Mouse (Mus musculus): ENCODE data around the gene Kprp. TPM values are rescaled to one million over a fixed set of nuclear protein-coding genes. Genes with fewer than 3 reads are reported as not detected.

Kprp gene
- polyA plus RNA-seq, 1 experiment from 2014 or later = not detected

DNA sequence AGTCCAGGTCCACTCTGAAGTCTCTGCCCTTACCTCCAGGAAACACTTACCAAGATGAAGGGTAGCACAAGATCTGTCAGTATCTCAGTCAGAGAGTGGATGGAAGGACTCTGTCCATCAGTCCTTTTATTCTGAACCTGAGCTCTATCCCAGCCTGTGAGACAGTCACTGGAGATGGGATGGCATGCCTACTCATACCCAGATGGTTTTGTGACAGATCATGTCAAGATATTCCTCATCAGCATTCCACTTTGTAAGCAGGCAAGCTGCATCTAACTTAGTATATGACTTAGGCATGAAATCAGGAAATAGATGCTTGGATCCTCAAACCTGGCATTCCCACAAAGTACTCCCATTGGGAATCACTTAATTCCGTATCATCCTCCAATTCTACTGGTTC is 48.2 kb downstream of the Kprp start, which contains the start of gene Lce1i:
Gene Lce1i, minus strand, starts transcription at position 101 of the 400 bp plus-strand sequence.
- Histone ChIP-seq H3K4me1 (ENCODE audit: control insufficient read depth, insufficient read depth, low read length) (no peaks in the 10 kb centered on the region), H3K36me3 (ENCODE audit: control insufficient read depth, insufficient read depth, low read length) (no peaks in the 10 kb centered on the region), H3K27ac (ENCODE audit: low read length) (no peak within 1 kb of the TSS), H3K27me3 (ENCODE audit: control insufficient read depth, insufficient read depth, low read depth, low read length) (no peaks in the 10 kb centered on the region), H3K4me3 (ENCODE audit: low read depth, low read length) (no peak within 1 kb of the TSS), H3K4me2 (ENCODE audit: low read length) (no peak within 1 kb of the TSS), H3K9ac (ENCODE audit: low read depth, low read length) (no peak within 1 kb of the TSS), H3K9me3 (replicated peaks; ENCODE audit: control insufficient read depth, low read length, poor library complexity, severe bottlenecking) (no peaks in the 10 kb centered on the region)
- no peak for ATAC-seq
- 83% methylated on average over 1 of the region's 1 CpGs for WGBS

Other genes with a start within 250 kb of the Kprp start
- not detected in 2 replicates for gene Smcp, start 238.2 kb downstream of the Kprp start, polyA plus RNA-seq (2015; fragmentation: Nextera tagmentation; extraction: Ambion mirVana)
- gene 2210017I01Rik, start 219.8 kb downstream of the Kprp start, polyA plus RNA-seq (2015; fragmentation: Nextera tagmentation; extraction: Ambion mirVana) = not detected in 2 replicates
- not detected in 2 replicates for gene Lce6a, start 205.6 kb downstream of the Kprp start, polyA plus RNA-seq (2015; fragmentation: Nextera tagmentation; extraction: Ambion mirVana)
- not detected in 2 replicates for gene Lce1a1, start 178.9 kb downstream of the Kprp start, polyA plus RNA-seq (2015; fragmentation: Nextera tagmentation; extraction: Ambion mirVana)
- gene Lce1b, start 170.3 kb downstream of the Kprp start, polyA plus RNA-seq (2015; fragmentation: Nextera tagmentation; extraction: Ambion mirVana) = not detected in 2 replicates
- not detected in 2 replicates for gene Lce1a2, start 156.9 kb downstream of the Kprp start, polyA plus RNA-seq (2015; fragmentation: Nextera tagmentation; extraction: Ambion mirVana)
- not detected in 2 replicates for gene Lce1c, start 148.0 kb downstream of the Kprp start, polyA plus RNA-seq (2015; fragmentation: Nextera tagmentation; extraction: Ambion mirVana)
- gene Lce1d, start 140.0 kb downstream of the Kprp start, polyA plus RNA-seq (2015; fragmentation: Nextera tagmentation; extraction: Ambion mirVana) = not detected in 2 replicates
- not detected in 2 replicates for gene Lce1e, start 118.2 kb downstream of the Kprp start, polyA plus RNA-seq (2015; fragmentation: Nextera tagmentation; extraction: Ambion mirVana)
- not detected in 2 replicates for gene Lce1f, start 106.9 kb downstream of the Kprp start, polyA plus RNA-seq (2015; fragmentation: Nextera tagmentation; extraction: Ambion mirVana)
- not detected in 2 replicates for gene Gm38119, start 88.2 kb downstream of the Kprp start, polyA plus RNA-seq (2015; fragmentation: Nextera tagmentation; extraction: Ambion mirVana)
- not detected in 2 replicates for gene Lce1g, start 74.9 kb downstream of the Kprp start, polyA plus RNA-seq (2015; fragmentation: Nextera tagmentation; extraction: Ambion mirVana)
- gene Lce1h, start 62.2 kb downstream of the Kprp start, polyA plus RNA-seq (2015; fragmentation: Nextera tagmentation; extraction: Ambion mirVana) = not detected in 2 replicates
- gene Lce1i, start 48.3 kb downstream of the Kprp start, polyA plus RNA-seq (2015; fragmentation: Nextera tagmentation; extraction: Ambion mirVana) = not detected in 2 replicates
- not detected in 2 replicates for gene Lce1j, start 36.7 kb downstream of the Kprp start, polyA plus RNA-seq (2015; fragmentation: Nextera tagmentation; extraction: Ambion mirVana)
- not detected in 2 replicates for gene Lce1k, start 19.4 kb downstream of the Kprp start, polyA plus RNA-seq (2015; fragmentation: Nextera tagmentation; extraction: Ambion mirVana)
- not detected in 2 replicates for gene Lce1l, start 24.0 kb upstream of the Kprp start, polyA plus RNA-seq (2015; fragmentation: Nextera tagmentation; extraction: Ambion mirVana)
- gene 2310050C09Rik, start 43.0 kb upstream of the Kprp start, polyA plus RNA-seq (2015; fragmentation: Nextera tagmentation; extraction: Ambion mirVana) = not detected in 2 replicates
- gene Lce3a, start 99.0 kb upstream of the Kprp start, polyA plus RNA-seq (2015; fragmentation: Nextera tagmentation; extraction: Ambion mirVana) = not detected in 2 replicates
- not detected in 2 replicates for gene Lce3b, start 105.7 kb upstream of the Kprp start, polyA plus RNA-seq (2015; fragmentation: Nextera tagmentation; extraction: Ambion mirVana)
- gene Lce3c, start 117.2 kb upstream of the Kprp start, polyA plus RNA-seq (2015; fragmentation: Nextera tagmentation; extraction: Ambion mirVana) = not detected in 2 replicates
- gene Lce3d, start 130.1 kb upstream of the Kprp start, polyA plus RNA-seq (2015; fragmentation: Nextera tagmentation; extraction: Ambion mirVana) = not detected in 2 replicates
- gene Lce3e, start 139.8 kb upstream of the Kprp start, polyA plus RNA-seq (2015; fragmentation: Nextera tagmentation; extraction: Ambion mirVana) = not detected in 2 replicates
- not detected in 2 replicates for gene Lce3f, start 165.0 kb upstream of the Kprp start, polyA plus RNA-seq (2015; fragmentation: Nextera tagmentation; extraction: Ambion mirVana)
- 1.4 and 1.5 TPM in 2 replicates for gene Crct1, start 188.4 kb upstream of the Kprp start, polyA plus RNA-seq (2015; fragmentation: Nextera tagmentation; extraction: Ambion mirVana)
- gene Lce1m, start 191.8 kb upstream of the Kprp start, polyA plus RNA-seq (2015; fragmentation: Nextera tagmentation; extraction: Ambion mirVana) = not detected in 2 replicates
- gene Gm4858, start 241.6 kb upstream of the Kprp start, polyA plus RNA-seq (2015; fragmentation: Nextera tagmentation; extraction: Ambion mirVana) = not detected in 2 replicates

All from midbrain, embryonic 16.5 days (tissue).